Mouse (Mus musculus) gastrocnemius, adult 8-10 months (tissue): Measurements from ENCODE around the gene Cep41. TPM values are rescaled to one million over a fixed set of nuclear protein-coding genes. Genes with fewer than 3 reads are reported as not detected.

Experiments
- DNase-seq, 2 experiments: peaks; one replicate each; pipeline ENCODE4 v3.0.0; 2022; ENCODE audit warnings: low spot score in 2 of 2
- total RNA-seq, 4 experiments: library from RNA; stranded (reverse); gene quantifications; 2 replicates each; pipeline ENCODE4 v1.2.4; 2022

Cep41 gene
- total RNA-seq, result under 1 TPM; 0.12 to 0.83 (median 0.41) TPM

DNA sequence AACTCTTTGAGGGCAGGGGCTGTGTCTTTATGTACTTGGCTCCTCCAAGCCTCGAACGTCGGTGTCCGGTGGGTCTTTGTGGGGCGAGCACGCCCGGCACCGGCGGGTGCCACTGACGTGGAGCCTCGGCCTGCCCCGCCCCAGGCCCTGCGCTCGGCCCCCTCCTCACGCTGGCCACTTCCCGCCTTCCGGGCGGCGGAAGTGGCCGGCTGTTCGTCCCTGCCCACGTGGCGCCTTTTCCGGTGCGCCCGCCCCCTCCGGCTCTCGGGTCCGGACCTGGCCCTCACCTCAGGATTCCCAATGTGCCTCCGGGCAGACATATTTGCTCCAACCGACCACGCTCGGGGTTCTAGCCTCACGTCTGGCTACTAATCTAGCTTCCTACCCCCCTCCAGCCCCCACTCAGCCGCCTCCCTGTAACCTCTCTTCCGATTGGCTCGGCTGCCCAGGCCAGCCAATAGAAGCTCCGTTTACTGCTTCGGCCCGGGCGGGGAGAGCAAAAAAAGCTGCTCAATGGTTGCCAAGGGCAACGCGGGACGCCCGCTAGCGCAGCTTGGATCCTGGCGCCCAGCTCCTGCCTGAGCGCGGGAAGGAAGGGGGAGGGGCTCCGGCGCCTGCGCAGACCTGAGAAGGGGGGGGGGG, at the start of gene Cep41:
Cep41 (minus strand) TSS at position 400 of the 642 bp plus-strand sequence.
- peak; percentile 88 for DNase-seq

DNA sequence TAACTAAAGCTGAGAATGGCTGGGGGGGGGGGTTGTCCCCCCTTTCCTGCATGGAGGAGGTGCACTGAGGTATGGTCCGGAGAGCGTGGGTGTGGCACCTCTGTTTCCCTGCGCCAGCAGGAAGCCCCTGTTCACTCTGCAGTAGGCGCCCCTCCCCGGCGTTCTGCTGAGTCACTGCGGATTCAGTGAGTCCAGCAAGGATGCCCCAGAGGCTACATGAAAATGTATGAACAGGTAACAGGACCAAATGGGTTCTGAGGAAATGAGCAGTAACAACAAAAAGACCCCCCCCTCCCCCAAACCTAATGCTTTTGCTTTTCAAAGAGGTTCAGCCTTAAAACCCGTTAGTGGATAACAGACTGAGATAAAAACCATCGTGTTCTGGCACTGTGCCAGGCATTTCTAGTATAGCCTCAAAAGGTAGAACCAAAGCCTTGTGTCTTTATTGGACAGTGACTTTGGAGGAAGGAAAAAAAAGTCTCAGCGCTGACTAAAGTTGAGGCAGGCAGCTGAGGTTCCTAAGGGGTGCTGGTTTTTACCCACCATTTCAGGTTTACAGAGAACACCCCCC, 45.7 kb upstream of the Cep41 start:
- no peak for DNase-seq

DNA sequence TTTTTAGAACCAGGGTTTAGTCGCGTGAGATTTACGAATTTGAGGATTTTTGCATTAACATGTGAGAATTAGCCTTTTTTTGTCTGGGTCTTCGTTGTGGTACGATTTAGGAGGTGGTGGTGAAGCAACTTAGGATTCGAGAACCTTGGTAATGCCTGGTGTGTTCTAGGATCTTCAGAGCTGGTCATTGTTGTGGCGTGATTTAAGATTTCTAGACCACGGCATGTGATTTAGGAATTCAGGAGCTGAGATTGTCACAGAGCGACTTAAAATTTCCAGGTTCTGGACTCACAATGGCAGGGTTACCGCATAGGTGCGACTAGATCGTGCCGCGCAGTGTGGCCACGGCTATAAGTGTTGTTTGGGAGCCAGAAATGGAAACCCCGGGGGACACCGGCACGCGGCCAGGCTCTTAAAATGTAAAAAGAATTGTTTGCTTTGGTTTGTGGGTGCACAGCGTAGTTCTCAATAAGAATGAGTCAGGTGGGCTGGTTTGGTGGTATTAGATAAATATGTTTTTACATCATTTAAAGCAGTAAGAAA, 45.0 kb upstream of the Cep41 start:
- no peak for DNase-seq

DNA sequence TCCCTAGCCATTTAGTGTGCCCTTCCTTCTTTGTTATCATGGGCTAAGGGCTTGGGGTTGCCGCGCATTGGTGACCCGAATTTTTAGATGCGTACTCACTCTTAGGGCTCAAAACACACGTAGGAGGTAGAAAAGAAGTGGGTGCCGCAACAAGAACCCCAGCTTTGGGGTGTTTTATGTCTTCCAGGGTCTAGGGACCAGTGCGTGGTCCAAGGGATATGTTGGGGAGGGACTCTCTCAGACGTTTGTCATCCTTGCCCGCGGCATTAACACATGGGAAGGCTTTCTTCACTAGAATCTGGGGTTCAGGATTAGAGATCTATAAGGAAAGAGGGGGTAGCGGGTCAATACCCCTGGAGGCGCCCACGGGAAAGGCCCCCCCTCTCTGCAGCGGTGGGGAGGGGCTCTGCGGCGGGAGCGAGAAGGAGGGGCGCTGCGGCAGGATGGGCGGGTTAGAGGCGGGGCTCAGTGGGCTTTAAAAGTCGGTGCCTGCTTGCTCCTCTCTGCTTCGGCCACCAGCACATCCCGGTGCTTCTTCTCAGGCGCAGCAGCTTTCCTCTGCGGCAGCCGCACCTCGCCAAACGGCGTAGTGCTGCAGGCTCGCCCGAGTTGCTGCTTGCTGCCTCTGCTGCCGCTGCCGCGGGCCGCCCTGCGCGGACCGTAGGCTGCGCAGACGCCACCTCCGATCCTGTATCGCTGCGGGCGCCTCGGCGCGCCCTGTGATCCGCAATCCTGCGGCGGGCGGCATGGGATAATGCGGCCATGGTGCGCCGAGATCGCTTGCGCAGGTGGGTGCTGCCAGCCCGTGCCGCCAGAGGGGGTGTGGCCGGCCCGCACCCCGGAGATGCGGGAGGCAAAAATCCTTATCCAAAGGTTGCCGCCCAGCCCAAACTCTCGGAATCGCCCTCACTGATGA, 44.3 kb upstream of the Cep41 start:
- peak; percentile 15 to 31 for DNase-seq

DNA sequence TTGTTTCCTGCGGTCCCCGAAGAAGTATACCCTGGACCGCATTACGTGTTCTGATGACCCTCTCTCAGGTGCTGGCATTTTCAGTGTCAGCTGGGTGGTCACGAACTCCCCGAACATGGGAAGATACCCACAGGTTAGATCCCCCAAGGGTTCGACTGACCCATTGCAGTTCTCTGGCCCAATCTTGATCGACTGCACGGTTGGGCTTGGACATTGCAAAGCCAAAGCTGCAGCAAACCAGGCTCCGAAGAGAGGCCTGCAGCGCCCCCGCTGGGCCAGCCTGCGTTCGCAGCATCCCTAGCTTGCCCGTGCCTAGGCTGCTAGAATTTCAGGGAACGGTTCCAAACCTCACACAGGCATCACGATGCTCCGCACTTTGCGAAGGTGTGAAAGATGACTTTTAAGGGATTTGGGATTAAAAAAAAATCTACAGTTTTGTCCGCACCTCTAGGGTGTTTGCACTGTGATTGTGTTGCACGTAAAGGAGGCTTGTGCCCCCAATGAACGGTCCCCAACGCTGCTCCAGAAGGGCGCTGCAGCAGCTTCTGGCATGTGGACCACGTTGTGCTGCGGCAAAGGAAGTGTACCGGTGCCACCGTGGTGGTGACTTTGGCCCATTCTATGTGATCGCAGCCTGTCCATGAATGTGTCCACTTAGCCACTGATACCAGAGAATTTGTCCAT, 43.5 kb upstream of the Cep41 start:
- peak; percentile 25 to 36 for DNase-seq

DNA sequence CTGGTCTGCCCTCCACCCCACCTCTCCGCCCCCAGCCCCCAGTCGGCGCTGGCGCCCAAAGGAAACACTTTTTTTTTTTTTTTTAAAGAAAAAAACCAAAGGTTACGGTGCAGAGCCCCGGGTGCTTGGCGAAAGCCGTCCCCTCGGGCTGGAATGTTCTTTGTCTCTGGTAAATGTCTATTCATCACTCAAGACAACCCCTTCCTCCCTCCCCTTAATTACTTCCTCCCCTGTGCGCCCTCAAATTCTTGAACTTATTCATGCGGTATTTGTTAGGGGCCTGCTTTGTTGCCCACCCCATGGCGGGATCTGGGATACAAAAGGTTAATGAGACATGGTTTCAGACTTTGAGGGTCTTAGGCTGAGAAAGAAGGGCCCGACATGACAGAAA, 42.8 kb upstream of the Cep41 start:
- DNase-seq, result no peak

DNA sequence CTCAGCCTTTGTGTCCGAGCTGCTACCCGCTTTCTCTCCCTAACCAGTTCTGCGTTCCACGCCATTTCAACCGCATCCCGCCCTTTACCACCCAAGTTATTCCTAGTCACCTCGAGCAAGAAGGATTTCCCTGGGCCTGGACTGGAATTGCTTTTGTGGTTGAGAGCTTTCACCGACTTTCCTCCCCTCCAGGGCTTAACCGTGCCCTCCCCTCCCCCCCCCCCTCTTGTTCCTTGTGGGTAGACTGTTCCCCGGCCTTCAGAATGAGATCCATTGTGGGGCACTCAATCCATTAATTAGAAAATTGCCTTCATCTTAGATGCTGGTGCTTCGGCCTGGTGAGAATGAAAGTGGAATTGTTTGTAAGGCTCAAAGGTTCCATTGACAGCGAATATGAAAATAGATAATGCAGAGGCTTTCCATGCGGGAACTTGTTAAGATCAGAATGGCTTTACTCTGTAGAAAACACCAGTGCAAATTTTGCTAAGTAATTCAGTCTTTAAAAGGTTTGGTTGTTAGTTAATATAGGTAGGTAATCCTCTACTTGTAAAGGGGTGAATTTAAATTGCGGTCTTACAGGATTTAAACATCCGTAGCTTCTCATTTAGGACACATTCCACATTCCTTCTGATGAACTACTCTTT, 42.3 kb upstream of the Cep41 start:
- DNase-seq, result no peak

DNA sequence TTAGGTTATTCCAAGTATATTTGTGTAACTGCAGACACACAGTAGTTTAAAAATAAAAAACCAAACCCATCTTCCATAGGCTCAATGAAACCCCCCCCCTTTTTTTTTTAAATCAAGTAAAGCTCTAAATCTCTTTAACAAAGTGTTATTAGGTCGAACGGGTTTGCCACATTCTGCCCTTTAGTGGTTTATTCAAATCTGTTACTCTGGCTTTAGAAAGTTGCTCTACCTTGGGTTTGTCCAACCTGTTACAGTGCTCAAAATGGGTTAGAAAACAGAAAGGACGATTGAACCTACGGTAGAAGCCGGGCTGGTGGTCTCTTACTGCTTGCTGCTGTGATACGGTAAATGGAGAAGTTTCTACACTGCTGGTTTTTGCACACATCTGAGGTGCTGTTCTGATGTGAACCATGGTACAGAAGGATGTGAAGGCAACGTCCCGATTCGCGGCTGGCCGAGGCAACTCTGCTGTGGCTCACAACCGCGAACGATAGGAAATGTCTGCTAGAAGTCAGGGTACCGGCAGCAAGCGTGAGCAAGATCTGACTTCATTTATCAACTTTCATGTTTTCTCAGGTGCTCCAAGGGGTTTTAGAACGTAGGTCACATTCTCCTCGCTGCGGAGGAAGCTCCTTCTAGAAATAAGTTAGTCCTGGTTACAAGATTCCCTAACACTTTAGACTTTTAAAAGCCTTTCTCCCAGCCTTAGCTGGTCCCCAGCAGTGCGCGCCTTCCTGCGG, 41.6 kb upstream of the Cep41 start:
- DNase-seq, result no peak

DNA sequence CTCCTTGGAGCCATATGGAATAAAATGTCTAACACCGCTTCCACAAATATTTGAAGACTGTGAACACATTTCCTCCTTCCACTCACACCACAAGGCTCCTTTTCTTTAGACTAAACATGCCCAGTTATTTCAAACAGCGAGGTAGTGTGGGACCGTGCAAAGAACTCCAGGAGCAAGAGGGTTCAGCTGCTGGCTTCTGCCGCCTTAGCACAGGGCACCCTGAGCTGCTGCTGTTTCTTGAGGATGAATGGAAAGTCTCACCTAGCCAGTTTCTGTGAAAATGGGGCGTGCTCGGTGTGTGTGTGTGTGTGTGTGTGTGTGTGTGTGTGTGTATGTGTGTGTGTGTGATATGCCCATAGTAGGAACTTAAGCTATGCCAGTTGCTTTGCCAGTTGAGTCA, 40.9 kb upstream of the Cep41 start:
- no peak for DNase-seq

DNA sequence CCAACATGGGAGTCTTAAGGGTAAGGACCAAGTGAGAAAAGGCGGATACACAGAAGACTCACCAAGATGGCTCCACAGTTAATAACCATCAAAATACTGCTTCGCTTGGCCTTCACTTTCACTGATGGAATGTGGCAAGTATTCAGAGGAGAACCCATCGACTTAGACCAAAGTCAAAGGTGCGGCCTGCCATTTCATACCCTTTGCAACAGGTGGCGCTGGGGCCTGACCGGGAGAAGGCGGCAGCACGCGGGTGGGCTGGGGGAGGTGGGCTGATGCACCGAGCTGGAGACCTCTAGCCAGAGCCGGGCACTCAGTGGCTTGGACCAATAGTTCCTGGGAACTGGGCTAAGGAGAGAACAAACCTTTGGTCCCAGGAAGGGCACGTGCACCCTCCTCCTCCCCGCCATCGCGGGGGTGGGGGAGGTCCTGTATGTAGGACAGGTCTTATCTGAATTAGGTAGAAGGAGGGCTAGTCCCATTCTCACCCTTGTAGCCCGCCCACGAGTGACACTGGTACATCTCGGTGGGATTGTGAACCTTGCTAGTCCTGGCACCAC, 39.1 kb upstream of the Cep41 start:
- no peak for DNase-seq

DNA sequence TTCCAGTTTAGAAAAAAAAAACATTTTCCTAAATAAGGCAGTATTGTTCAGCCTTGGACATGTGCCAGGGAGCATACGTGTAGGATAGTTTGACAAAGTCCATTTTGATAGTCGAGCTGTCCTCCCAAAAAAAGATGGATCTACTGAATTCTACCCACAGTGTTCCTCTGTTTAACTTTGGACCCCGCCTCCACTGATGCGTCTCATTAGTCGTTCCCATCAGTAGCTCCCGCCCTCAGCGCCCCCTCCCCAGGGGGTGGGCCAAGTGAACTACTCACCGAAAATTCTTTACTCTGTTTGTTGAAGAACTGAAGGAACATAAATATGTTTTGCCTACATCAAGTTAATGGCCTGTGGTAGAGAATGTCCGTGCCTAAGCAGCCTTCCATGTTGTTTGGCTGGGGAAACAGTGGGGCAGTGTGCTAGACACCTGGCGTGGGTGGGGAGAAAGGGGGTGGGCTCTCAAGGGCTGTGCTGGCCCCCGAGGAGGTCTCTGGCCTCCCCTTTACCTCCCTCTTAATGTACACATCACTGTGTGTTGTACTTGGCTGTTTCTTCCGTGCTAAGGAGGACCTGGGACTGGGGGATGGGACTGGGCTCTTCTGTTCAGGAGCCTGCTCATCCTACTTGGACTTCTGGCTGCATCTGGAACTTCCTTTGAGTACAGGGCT, 36.9 kb upstream of the Cep41 start:
- DNase-seq, result no peak

DNA sequence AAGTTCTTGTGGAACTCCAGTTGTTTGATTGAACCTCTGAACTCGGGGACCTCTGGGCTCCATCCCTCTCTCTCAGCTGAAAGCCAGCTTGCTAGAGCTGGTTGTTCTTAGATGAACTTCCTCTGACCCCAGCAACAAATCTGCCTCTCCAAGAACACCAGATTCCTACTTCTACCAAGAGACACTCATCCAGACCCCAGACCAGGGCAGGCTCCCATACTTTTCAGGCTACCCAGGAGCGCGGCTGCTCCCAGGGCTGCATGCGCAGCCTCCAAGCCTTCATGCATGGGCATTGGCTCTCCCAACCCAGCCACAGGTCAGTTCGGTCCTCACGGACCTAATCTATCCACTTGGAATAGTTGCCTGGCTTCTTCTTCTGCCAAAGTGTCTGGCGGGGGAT, 29.8 kb upstream of the Cep41 start, which contains the start of gene Mest:
Mest (plus strand) TSS at position 217 of the 400 bp plus-strand sequence.
- DNase-seq, result no peak

DNA sequence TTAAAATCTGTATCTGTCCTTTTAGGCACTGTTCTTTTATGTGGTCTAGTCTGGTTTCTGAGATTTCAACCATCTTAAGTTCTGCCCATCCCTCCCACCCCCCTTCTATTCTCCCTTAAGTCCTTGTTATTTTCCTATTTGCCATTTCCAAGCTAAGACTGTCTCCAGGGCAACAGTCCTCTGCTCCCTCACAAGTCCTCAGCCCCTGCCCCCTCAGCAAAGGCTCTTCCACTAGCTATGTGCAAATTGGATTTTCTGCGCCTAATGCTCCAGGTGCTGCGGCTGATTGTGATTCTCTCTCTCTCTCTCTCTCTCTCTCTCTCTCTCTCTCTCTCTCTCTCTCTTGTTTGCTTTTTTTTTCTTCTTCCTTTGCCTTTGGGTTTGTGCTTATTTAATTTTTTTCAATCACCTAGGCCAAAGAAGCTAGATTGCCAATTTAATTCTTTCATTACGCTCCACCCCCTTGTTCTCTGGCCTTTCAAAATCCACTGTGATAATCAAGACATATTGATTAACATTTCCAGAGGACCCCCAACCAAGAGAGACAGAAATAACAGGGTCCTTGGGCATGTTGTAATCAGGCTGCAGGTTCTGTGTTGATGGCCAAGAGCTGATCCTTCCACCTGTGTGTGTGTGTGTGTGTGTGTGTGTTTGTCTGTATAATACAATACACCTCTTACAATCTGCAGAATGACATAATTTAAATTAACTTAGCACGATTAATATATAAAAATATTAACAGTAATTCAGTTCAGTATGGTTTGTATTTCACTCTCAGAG, 29.0 kb upstream of the Cep41 start:
- no peak for DNase-seq

DNA sequence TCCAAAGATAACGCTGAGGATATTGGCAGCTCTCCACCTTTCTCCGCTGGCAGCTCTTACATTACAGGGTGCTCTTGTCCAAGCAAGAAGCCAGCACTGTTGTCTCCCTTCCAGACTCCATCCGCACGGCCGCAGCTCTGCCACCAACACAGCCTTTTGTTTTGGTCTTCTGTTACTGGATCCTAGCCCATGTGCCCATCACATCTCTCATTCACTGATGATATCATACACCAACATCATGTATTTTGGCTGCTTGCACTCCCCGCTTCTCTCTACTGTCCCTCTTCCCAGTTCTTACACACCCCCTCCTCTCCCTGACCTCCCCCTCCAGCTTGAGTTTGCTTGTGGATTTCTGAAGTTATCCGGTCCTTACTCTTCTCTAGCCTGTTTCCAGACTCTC, 23.2 kb upstream of the Cep41 start:
- no peak for DNase-seq

DNA sequence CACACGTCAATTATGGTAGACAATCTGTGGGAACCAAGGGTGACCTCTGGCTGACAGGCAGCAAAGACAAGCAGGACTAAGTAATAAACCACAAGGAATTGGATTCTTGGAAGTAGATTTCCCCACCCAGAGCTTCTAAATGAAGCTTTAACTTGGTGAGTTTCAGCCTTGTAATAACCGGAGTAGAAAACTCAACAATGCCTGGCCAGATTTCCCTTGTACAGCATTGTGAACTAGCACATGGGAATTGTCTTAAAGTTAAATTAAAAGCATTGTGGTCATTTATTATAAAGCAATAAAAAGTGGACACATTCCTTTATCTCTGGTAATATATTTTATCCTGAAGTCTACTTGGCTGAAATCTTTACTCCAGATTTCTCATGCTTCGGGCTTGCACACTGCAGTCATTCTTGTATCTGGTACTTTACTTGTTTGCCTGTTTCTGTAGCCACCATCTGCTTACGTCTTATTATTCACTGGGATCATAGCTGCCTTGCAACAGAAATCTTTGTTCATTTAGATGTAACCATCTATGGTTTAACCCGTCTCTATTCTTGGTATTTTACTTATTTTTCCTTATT, 21.4 kb upstream of the Cep41 start:
- no peak for DNase-seq

DNA sequence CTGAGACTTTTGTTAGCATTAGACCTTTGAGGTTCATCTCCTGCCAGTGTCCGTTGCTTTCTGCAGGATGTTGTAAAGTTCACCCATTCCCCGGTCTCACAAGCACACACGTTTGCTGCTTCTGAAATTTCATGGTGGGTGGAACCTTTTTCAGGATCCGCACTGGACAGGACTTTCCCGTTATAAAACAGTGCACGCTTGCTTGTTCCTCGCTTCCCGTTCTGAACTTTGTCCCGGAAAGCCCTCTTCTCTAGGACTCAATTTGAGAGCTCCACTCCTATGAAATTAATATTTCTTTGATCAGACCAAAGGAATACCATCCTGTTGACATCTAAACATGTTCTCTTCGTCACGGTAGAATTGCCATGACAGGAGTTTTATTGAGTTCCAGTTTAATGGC, 20.3 kb upstream of the Cep41 start:
- no peak for DNase-seq

DNA sequence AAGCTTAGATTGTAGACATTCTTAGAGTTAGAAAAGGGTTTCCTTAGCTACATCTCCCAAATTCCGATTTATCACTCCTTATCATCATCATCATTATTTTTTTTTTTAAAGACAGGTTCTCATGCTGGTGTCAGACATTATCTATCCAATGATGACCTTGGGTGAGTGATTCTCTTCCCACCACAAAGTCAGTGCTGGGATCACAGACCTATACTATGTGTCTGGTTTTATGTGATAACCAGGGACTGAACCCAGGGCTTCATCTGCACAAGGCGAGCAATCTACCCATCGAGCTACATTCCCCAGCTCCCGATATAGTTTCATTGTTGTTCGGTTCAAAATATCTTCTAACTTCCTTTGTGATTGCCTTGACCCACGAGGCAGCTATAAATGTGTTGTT, 19.9 kb upstream of the Cep41 start:
- no peak for DNase-seq

DNA sequence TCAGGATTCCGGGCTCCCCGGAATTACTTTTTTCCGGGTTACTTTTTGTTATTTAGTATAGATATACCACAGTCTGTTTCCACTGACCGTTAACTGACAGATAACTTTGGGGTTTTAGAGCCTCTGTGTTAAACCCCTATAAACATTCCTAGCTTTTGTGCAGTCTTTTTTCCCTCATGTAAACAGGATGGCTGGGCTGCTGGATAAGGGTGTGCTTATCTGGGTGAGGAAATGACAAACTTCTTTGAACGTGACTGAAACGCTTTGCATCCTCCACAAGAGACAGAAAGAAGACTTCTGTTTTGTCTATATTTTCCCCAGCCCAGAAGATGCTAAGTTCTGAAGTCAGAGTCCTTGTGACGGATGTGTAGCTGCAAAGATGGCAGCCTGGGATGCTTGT, 18.9 kb upstream of the Cep41 start:
- DNase-seq, result no peak
